Mouse (Mus musculus): Measurements from ENCODE around the gene Ptpdc1.

GRCm38 (mm10) chr13:48585786-48586185, 39.7 kb downstream of the Ptpdc1 start:
- TF ChIP-seq MYOG (IDR thresholded peaks at IDR 0.05; ENCODE audit: control insufficient read depth, extremely low read depth, insufficient read length) (no peak), CTCF (IDR thresholded peaks at IDR 0.05; ENCODE audit: control insufficient read depth, insufficient read depth, insufficient read length) (no peak), USF1 (IDR thresholded peaks at IDR 0.05; ENCODE audit: low read depth) (no peak), MAX (IDR thresholded peaks at IDR 0.05) (no peak), CEBPB (IDR thresholded peaks at IDR 0.05; ENCODE audit: low read depth) (no peak)

Data from C2C12 (cell line).